Mouse (Mus musculus) E14TG2a.4 (cell line): Measurements from ENCODE around the gene Sox15.
"Not testable (repeated sequence)": the region's sequence is repeated elsewhere in the genome, so short reads cannot be mapped to it uniquely, and the experiment has no call there.

Experiments
- H3K27me3 ChIP-seq: 2 replicates; pipeline ENCODE4 v1.6.1; 2014; ENCODE audit warnings: low read length, control low read depth; ENCODE audit not compliant: insufficient read depth
- H3K36me3 ChIP-seq: 2 replicates; pipeline ENCODE4 v1.6.1; 2014; ENCODE audit warnings: low read length, control low read depth; ENCODE audit not compliant: insufficient read depth
- H3K4me1 ChIP-seq: replicated peaks from 2 replicates; pipeline ENCODE4 v1.6.1; 2014; ENCODE audit warnings: low read depth, low read length, control low read depth
- H3K4me3 ChIP-seq: replicated peaks from 2 replicates; pipeline ENCODE4 v1.5.1; 2014; ENCODE audit warnings: mild to moderate bottlenecking, low read length
- H3K9me3 ChIP-seq: 2 replicates; pipeline ENCODE4 v1.6.1; 2014; ENCODE audit warnings: low read length, control low read depth
- CTCF ChIP-seq: conservative IDR thresholded peaks from 2 replicates; pipeline ENCODE4 v1.5.1; 2014; ENCODE audit warnings: low read length
- NANOG ChIP-seq: IDR thresholded peaks from 2 replicates; pipeline ENCODE4 v1.6.1; 2014; ENCODE audit warnings: borderline replicate concordance, low read length, mixed read lengths
- POU5F1 ChIP-seq: IDR thresholded peaks from 2 replicates; pipeline ENCODE4 v1.6.1; 2014; ENCODE audit warnings: low read length, borderline replicate concordance

Gene Sox15

DNA sequence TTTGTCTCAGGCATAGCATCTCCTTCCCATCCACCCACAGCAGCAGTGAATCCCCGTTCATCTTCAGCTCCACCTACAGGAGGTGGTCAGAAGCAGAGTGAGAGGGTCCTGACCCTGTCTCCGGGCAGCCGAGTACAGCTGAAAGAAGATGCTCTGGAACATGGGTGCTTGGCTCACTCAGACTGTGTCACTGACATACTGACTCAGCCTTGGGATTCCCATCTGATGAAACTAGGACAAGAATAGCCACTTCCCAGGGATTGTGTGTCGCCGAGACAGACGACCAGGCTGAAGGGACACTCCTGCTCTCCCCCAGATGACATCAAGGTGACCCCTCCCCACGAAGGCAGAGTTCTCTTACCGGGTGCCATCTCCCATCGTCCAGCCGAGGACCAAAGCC, 38.3 kb upstream of the Sox15 start:
- peaks cover 33% of the 10 kb centered on the region for H3K4me1 ChIP-seq
- H3K27me3 ChIP-seq = peaks cover 35% of the 10 kb centered on the region
- H3K9me3 ChIP-seq = no peaks in the 10 kb centered on the region
- TF ChIP-seq POU5F1 (no peak), NANOG (no peak), CTCF (no peak)
- no peak overlapping the region for H3K4me3 ChIP-seq
- no peaks in the 10 kb centered on the region for H3K36me3 ChIP-seq

DNA sequence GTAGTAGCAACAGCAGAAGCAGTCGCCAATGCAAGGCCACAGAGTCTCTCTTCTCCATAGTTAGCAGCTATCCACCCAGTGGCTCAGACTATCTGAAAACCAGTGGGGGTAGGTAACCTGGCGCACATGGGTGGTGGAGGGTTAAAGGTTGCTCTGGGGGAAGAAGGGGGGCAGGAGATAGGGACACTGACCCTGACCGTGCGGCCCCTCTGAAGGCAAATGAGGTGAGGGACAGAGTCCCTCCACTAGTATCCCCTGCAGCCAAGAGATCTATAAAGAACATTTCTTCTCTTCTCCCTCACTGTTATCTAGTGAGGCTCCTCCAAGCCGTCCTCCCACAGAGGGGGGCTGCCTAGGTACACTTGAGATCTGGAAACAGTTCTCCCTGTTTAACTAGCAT, 37.3 kb upstream of the Sox15 start, which contains the start of gene Shbg:
Gene Shbg, minus strand, starts transcription at position 101 of the 400 bp plus-strand sequence.
- Histone ChIP-seq H3K9me3 (no peaks in the 10 kb centered on the region), H3K36me3 (no peaks in the 10 kb centered on the region), H3K4me1 (peaks cover 38% of the 10 kb centered on the region), H3K27me3 (peaks cover 35% of the 10 kb centered on the region), H3K4me3 (no peak within 1 kb of the TSS)
- TF ChIP-seq CTCF = no peak
- no peak for TF ChIP-seq NANOG
- no peak for TF ChIP-seq POU5F1

DNA sequence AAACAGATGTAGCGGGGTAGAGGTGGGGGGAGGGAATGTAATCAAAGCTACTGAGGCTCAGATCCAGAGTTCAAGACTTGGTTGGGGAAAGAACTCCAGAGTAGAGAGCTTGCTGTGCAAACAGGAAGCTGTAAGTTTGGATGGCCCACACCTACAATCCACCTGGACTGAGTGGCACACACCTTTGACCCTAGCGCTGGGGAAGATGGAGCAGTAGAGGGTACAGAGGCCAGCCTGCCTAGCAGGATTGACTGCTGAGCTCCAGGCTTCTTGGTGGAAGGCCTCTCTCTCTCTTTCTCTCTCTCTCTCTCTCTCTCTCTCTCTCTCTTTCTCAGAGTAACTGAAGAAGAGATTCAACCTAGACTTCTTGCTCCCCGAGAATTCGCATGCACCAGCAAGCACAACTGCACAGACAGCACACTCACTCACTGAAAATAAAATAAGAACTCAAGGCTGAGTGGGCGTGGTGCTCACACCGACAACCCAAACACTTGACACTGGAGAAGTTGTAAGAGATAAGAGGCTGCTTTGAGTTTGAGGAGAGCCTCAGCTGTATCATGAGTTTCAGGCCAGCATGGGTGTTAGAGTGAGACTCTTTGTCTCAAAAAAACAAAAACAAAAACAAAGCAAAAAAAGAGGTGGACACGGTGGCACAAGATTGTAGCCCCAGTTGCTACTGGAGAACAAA, 34.6 kb upstream of the Sox15 start:
- H3K27me3 ChIP-seq = peaks cover 29% of the 10 kb centered on the region
- TF ChIP-seq POU5F1 (no peak), CTCF (no peak), NANOG (no peak)
- peaks cover 31% of the 10 kb centered on the region for H3K4me1 ChIP-seq
- no peak overlapping the region for H3K4me3 ChIP-seq
- H3K9me3 ChIP-seq = no peaks in the 10 kb centered on the region
- H3K36me3 ChIP-seq = no peaks in the 10 kb centered on the region

DNA sequence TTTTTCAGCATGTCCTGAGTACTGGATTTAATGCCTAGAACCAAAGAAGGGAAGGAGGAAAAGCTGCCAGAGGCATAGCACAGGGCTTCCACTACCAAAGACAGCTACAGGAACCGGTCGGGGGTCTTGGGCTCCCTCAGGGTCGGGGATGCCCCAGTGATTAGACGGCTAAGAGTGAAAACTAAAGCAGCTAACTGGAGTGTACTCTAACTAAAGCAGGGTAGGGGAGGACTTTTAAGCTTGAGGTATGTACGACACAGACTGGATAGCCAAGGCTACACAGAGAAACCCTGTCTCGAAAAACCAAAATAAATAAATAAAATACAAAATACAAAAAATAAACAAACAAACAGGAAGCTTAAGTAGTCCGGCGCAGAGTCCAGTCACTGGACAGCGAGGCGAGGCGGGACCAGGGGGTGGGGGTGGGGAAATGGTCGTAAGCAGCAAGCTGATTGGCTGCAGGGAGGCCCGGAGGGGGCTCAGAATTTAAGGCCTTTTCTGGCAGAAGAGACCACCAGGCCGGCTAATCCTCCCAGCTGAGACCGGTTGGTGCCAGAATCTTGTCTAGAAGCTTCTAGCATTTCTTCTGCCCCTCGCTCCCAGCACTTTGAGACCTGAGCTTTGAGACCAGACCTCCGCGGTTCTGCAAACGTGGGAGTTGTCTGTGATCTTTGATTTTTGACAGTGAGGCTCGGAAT, 33.4 kb upstream of the Sox15 start, which contains the start of gene Sat2:
Gene Sat2, plus strand, starts transcription at position 454 of the 698 bp plus-strand sequence.
- H3K36me3 ChIP-seq = no peaks in the 10 kb centered on the region
- H3K4me3 ChIP-seq = peak within 1 kb of the TSS; percentile 73
- H3K4me1 ChIP-seq = peaks cover 29% of the 10 kb centered on the region
- peaks cover 17% of the 10 kb centered on the region for H3K27me3 ChIP-seq
- no peak for TF ChIP-seq POU5F1
- no peak for TF ChIP-seq NANOG
- TF ChIP-seq CTCF = no peak
- H3K9me3 ChIP-seq = no peaks in the 10 kb centered on the region

DNA sequence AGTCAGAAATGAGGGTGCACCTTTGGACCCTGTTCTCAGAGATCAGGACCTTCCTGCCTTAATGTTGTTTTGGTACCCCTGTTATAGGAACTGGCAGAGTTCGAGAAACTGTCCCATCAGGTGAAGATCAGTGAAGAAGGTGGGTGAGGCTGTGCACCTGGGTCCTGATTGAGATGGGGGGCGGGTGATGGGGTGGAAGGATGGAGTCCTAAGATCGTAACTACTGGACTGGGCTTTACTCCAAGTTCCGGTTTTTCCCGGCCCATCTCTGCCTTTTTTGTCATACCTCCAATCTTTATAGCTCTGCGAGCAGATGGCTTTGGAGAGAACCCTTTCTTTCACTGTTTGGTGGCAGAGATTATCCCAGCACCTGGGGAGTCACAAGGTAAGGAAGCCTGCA, 32.7 kb upstream of the Sox15 start:
- H3K4me3 ChIP-seq = peak overlapping the region; percentile 73
- no peak for TF ChIP-seq CTCF
- peaks cover 28% of the 10 kb centered on the region for H3K4me1 ChIP-seq
- H3K9me3 ChIP-seq = no peaks in the 10 kb centered on the region
- H3K36me3 ChIP-seq = no peaks in the 10 kb centered on the region
- peaks cover 10% of the 10 kb centered on the region for H3K27me3 ChIP-seq

DNA sequence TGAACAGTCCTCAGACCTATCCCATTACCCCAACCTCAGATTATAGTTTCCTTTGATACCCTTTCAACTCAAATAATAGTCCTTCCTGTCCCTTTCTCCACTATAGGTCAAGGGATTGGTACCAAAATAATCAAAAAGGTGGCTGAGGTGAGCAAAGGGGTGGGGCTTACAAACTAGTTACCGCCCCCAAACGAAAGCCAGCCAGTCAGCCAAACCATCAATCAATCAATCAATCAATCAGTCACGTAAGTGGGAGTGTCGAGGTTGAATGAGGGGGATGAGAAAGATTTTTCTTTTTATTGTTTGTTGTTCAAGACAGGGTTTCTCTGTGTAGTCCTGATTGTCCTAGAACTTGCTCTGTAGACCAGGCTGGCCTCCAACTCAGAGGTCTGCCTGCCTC, 32.1 kb upstream of the Sox15 start:
- no peak for TF ChIP-seq POU5F1
- no peak for TF ChIP-seq CTCF
- no peak for TF ChIP-seq NANOG
- H3K36me3 ChIP-seq = no peaks in the 10 kb centered on the region
- peak overlapping the region; percentile 73 for H3K4me3 ChIP-seq
- H3K4me1 ChIP-seq = peaks cover 28% of the 10 kb centered on the region
- H3K27me3 ChIP-seq = peaks cover 4% of the 10 kb centered on the region
- no peaks in the 10 kb centered on the region for H3K9me3 ChIP-seq

DNA sequence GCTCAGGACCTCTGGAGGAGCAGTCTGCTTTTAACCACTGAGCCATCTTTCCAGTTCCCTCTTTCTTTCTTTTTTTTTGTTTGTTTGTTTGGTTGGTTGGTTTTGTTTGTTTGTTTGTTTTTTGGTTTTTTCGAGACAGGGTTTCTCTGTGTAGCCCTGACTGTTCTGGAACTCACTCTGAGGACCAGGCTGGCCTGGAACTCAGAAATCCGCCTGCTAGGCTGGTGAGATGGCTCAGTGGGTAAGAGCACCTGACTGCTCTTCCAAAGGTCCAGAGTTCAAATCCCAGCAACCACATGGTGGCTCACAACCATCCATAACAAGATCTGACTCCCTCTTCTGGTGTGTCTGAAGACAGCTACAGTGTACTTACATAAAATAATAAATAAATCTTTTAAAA, 30.8 kb upstream of the Sox15 start:
- not testable (repeated sequence) for H3K4me3 ChIP-seq, H3K36me3 ChIP-seq, H3K9me3 ChIP-seq, H3K27me3 ChIP-seq
- peaks cover 28% of the 10 kb centered on the region for H3K4me1 ChIP-seq

DNA sequence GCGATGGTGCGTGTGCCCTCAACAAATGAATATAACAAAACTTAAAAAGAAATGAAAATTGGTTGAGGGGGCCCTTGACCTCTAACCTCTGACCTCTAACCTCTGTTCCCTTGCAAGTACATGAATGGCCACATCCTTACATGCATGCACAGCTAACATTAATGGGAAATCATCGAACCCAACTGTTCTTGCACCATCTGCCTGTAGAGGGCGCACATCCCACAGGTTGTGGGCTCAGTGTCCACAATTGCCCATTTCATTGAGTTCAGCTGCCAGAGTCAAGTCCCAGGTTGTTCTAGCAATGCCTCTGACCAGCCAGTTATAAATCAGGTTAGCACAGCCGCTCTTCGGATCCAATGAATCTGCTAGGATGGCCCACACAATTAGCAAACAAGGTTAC, 26.8 kb upstream of the Sox15 start:
- H3K4me3 ChIP-seq = no peak overlapping the region
- peaks cover 17% of the 10 kb centered on the region for H3K4me1 ChIP-seq
- H3K36me3 ChIP-seq = no peaks in the 10 kb centered on the region
- no peaks in the 10 kb centered on the region for H3K27me3 ChIP-seq
- H3K9me3 ChIP-seq = no peaks in the 10 kb centered on the region
- peak; percentile 98 for TF ChIP-seq CTCF
- no peak for TF ChIP-seq POU5F1
- TF ChIP-seq NANOG = no peak

DNA sequence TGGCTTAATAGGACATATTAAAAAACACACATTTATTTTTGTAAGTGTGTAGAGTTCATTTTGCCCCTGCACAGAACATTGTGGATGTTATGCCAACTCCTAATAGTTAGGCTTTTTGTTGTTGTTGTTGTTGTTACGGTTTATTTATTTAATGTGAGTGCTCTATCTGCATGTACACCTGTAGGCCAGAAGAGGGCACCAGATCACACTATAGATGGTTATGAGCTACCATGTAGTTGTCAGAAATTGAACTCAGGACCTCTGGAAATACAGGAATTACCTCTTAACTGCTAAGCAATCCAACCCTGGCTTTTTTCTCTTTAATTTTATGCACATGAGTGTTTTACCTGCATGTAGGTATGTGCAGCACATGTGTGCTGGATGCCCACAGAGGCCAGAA, 25.3 kb upstream of the Sox15 start:
- peaks cover 22% of the 10 kb centered on the region for H3K4me1 ChIP-seq
- TF ChIP-seq CTCF (peak; percentile 90), POU5F1 (no peak), NANOG (no peak)
- H3K27me3 ChIP-seq = no peaks in the 10 kb centered on the region

More for the DNA sequence above, 25.3 kb upstream of the Sox15 start:
- Histone ChIP-seq H3K9me3 (no peaks in the 10 kb centered on the region), H3K4me3 (no peak overlapping the region), H3K36me3 (peaks cover 4% of the 10 kb centered on the region)
